Mouse (Mus musculus) erythroblast, embryonic 14.5 days (primary cell): Measurements from ENCODE around the gene Syt9.

Experiments
- GATA1 ChIP-seq: IDR thresholded peaks from 2 replicates; pipeline ENCODE4 v1.6.1; 2012; ENCODE audit warnings: low read length, inconsistent platforms, mixed read lengths
- TAL1 ChIP-seq: IDR thresholded peaks from 3 replicates; pipeline ENCODE4 v1.6.1; 2012; ENCODE audit warnings: low read length, inconsistent platforms, mixed read lengths

DNA sequence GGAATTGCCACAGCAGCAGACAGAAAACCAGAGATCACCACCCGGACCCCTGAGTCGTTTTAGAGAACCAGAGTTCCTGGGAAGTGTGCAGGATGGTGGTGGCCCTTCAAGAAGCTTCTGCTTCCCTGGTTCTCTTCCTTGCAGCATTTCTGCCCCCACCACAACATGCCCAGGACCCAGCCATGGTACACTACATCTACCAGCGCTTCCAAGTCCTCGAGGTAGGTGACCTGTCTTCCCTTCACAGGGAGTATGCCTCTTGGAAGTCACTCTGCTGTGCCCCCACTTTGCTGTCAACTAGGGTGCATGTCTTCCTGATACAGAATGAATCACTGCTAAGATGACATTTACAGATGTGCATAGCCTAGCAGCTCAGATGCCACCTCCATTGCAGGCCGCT is 197.1 kb downstream of the Syt9 start:
- TF ChIP-seq TAL1 (no peak), GATA1 (no peak)
